Mouse (Mus musculus): ENCODE results near the gene Rnf135. TPM values are rescaled to one million over a fixed set of nuclear protein-coding genes. Genes with fewer than 3 reads are reported as not detected.

Rnf135 gene
- total RNA-seq (2023), result 5.5 and 6.9 TPM in 2 replicates

DNA sequence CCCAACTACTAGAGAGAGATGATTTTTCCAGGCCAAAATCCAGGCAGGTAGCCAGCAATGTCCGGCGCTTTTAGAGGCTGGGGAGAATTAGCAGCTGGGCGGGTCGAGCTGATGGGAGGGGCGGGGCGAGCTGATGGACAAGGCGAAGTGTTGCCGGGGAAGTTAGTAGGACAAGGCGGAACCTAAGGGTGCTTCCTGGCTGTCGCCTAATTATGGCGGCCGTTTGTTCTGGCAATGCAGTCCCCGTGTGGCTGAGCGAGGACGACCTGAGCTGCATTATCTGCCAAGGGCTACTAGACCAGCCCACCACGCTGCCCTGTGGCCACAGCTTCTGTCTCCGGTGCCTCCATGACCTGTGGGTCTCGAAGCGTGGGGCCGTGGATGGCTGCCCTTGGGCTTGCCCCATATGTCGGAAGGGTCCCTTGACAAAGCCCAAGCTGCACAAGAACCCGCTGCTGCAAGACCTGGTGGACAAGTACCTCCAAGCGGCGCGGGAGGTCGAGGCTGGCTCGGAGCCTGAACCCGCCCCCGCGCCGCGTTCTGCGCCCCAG lies at the start of gene Rnf135:
Gene Rnf135 (plus strand): TSS at position 147 of the 551 bp plus-strand sequence.

DNA sequence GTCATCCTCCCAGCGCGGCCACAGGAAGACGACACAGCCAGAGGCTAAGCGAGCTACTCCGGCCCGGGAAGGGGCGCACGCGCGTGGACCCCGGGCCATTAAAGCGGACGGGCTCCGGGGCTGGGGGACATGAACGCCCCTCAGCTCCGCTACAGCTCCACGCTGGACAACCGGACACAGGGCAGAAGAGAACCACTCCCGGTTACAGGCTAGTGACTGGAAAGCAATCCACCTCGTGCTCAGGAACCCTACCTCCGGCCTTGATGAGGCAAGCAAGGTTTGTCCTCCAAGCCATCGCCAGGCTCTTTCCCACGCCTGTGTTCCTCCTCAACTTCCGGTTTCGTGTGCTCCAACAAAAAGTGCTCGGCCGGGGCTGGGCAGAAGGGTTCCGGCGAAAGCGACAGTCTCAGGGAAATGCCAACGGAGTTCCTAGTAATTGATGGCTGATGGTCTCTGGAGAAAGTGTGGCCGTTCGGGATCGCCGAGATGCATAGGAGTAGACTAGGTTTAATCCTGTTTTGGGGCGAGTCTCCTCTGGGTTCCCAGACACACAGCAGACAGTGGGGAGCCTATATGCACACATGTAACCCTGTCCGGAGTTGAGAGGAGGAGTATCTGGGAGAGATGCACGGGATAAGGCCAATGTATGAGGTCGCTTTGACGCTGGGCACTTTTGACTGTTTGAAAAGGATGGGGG lies 41.7 kb upstream of the Rnf135 start, which contains the start of gene Tefm:
Gene Tefm (minus strand): TSS at position 351 of the 697 bp plus-strand sequence.

DNA sequence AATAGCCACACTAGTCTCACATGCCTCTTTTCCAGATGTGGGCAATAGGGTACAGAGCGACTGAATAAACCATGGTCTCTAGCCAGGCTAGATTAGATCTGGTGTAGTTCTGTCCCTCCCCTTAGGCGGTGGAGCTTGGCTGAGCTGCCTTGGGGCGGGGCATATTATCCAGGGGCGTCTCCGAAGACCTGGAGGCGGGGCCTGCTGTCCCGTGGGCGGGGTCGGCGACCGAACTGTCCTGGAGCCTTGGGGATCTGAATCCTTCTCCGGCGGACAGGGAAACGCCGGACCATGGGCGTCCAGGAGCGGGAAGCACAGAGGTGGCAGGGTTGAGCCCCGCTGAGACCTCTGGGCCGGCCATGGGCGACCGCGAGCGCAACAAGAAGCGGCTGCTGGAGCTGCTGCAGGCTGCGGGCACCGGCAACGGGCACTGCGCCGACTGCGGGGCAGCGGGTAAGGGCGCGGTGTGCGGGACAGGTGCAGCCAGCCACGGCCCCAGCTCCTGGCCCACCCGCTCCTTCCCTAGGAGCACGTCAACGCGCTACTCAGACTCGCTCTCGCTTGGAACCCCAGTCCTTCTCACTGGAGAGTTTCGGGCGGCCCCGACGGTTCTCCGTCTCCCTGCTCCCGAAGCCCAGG lies 29.7 kb upstream of the Rnf135 start, which contains the start of gene Adap2:
Gene Adap2 (plus strand): TSS at position 249 of the 639 bp plus-strand sequence.

DNA sequence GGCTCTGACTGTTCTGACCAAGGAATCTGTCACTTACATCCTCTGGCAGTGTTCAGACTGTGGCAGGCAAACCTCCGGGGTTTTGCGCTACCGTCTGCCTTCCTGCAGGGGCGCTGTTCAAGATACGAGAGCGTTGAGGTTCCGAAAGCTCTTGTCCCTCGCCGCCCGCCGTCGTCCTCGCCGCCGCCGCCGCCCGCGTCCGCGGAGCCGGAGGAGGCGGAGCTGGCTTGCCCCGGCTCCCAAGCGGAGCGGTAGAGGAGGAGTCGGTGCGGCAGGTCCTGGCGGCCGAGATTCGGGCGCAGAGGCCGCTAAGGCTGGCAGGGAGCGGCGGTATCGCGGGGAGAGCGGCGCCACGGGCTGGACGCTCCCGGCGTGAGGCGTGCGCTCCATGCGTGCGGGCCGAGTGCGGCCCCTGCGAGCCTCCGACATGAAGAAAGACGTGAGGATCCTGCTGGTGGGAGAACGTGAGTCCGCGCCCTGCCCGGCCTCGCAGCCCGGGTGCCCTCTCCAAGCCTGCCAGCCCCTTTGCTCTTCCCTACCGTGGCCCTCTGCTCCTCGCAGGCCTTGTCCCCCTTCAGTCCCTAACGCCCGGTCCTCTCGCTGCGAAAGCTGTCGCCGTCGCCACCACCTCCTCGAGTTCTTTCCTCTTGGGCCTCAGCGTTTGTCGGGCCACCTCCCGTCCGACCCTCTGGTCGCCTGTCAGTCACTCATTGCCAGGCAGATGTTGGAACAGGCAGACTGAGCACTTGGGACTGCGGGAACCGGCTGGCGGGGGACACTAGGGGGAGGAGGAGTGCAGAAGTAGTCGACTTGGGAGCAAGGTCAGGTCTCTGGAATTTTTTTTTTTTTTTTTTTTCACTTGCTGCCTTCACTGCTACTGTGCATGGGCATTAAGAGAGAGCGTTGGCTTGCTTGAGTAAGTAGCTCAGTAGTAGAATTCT lies 25.5 kb downstream of the Rnf135 start, which contains the start of gene Rhot1:
Gene Rhot1 (plus strand): TSS at position 160 of the 941 bp plus-strand sequence.

Other genes with a start within 250 kb of the Rnf135 start
- gene Utp6, start 221.5 kb upstream of the Rnf135 start, total RNA-seq (2023), result 15.5 and 16.5 TPM in 2 replicates
- 51.4 and 62.1 TPM in 2 replicates for gene Suz12, start 190.7 kb upstream of the Rnf135 start, total RNA-seq (2023)
- 77.0 and 84.7 TPM in 2 replicates for gene Crlf3, start 102.9 kb upstream of the Rnf135 start, total RNA-seq (2023)
- gene Atad5, start 94.5 kb upstream of the Rnf135 start, total RNA-seq (2023), result 12.3 and 18.7 TPM in 2 replicates
- gene Tefm, start 41.7 kb upstream of the Rnf135 start, total RNA-seq (2023), result 0.73 and 1.3 TPM in 2 replicates
- gene Adap2, start 29.7 kb upstream of the Rnf135 start, total RNA-seq (2023), result 2.6 and 4.0 TPM in 2 replicates
- gene Rhot1, start 25.2 kb downstream of the Rnf135 start, total RNA-seq (2023), result 13.6 and 15.1 TPM in 2 replicates
- 0.16 TPM in 1 of 2 replicates, not detected in the other for gene Rhbdl3, start 117.1 kb downstream of the Rnf135 start, total RNA-seq (2023)
- 7.8 and 8.9 TPM in 2 replicates for gene 5730455P16Rik, start 194.2 kb downstream of the Rnf135 start, total RNA-seq (2023)
- gene Zfp207, start 199.4 kb downstream of the Rnf135 start, total RNA-seq (2023), result 164 and 192 TPM in 2 replicates
- gene Psmd11, start 244.8 kb downstream of the Rnf135 start, total RNA-seq (2023), result 71.9 and 86.6 TPM in 2 replicates

Measured in neutrophil, adult 65 days (primary cell).